Mouse (Mus musculus) testis, postnatal 14 days (tissue): ENCODE results near the gene Krtap5-2.
A peak's percentile ranks its signal among the peaks of the same experiment; 100 is the strongest.
"Not testable (repeated sequence)": the region's sequence is repeated elsewhere in the genome, so short reads cannot be mapped to it uniquely, and the experiment has no call there.

Experiments used
- DNase-seq: peaks from one replicate; pipeline ENCODE4 v3.0.0; 2021; ENCODE audit warnings: low spot score

Gene Krtap5-2

GRCm38 (mm10) chr7:142175905-142176304, at the start of gene Krtap5-2:
Krtap5-2 (minus strand) TSS chr7:142176005.
- not testable (repeated sequence) for DNase-seq

GRCm38 (mm10) chr7:142224518-142224917, 48.7 kb upstream of the Krtap5-2 start:
- no peak for DNase-seq

- not testable (repeated sequence) for DNase-seq
Measured at GRCm38 (mm10) chr7:142212136-142212535, 36.3 kb upstream of the Krtap5-2 start.

- DNase-seq, result no peak
Measured at GRCm38 (mm10) chr7:142211559-142211958, 35.8 kb upstream of the Krtap5-2 start, which contains the start of gene Gm7579. Gm7579 (plus strand) TSS chr7:142211859.

GRCm38 (mm10) chr7:142206891-142207290, 31.1 kb upstream of the Krtap5-2 start:
- not testable (repeated sequence) for DNase-seq

- DNase-seq, result no peak
Measured at GRCm38 (mm10) chr7:142205488-142205887, 29.7 kb upstream of the Krtap5-2 start.

- DNase-seq, result no peak
Measured at GRCm38 (mm10) chr7:142201064-142201463, 25.3 kb upstream of the Krtap5-2 start, which contains the start of gene Krtap5-3. Krtap5-3 (plus strand) TSS chr7:142201364.

- DNase-seq, result no peak
Measured at GRCm38 (mm10) chr7:142198748-142199147, 22.9 kb upstream of the Krtap5-2 start.

- DNase-seq, result no peak
Measured at GRCm38 (mm10) chr7:142190289-142190688, 14.5 kb upstream of the Krtap5-2 start, which contains the start of gene Gm10153. Gm10153 (minus strand) TSS chr7:142190389.

- DNase-seq, result no peak
Measured at GRCm38 (mm10) chr7:142188156-142188555, 12.4 kb upstream of the Krtap5-2 start.

- DNase-seq, result no peak
Measured at GRCm38 (mm10) chr7:142181021-142181420, 5.2 kb upstream of the Krtap5-2 start.

- no peak for DNase-seq
Measured at GRCm38 (mm10) chr7:142178685-142179084, 2.9 kb upstream of the Krtap5-2 start.

- DNase-seq, result no peak
Measured at GRCm38 (mm10) chr7:142169836-142170235, 6.0 kb downstream of the Krtap5-2 start.

GRCm38 (mm10) chr7:142165639-142166038, 10.2 kb downstream of the Krtap5-2 start, which contains the start of gene Gm4553:
Gm4553 (minus strand) TSS chr7:142165739.
- DNase-seq, result not testable (repeated sequence)

GRCm38 (mm10) chr7:142159366-142159765, 16.4 kb downstream of the Krtap5-2 start:
- no peak for DNase-seq

- DNase-seq, result not testable (repeated sequence)
Measured at GRCm38 (mm10) chr7:142157013-142157412, 18.8 kb downstream of the Krtap5-2 start, which contains the start of gene Gm29735. Gm29735 (minus strand) TSS chr7:142157113.

GRCm38 (mm10) chr7:142155308-142155707, 20.5 kb downstream of the Krtap5-2 start:
- no peak for DNase-seq

GRCm38 (mm10) chr7:142152191-142152590, 23.6 kb downstream of the Krtap5-2 start:
- DNase-seq, result no peak

GRCm38 (mm10) chr7:142148633-142149032, 27.2 kb downstream of the Krtap5-2 start:
- DNase-seq, result no peak

GRCm38 (mm10) chr7:142146033-142146432, 29.8 kb downstream of the Krtap5-2 start:
- peak; percentile 15 for DNase-seq

- DNase-seq, result no peak
Measured at GRCm38 (mm10) chr7:142145413-142145940, 30.3 kb downstream of the Krtap5-2 start.

- no peak for DNase-seq
Measured at GRCm38 (mm10) chr7:142144507-142144906, 31.3 kb downstream of the Krtap5-2 start, which contains the start of gene Gm45337. Gm45337 (minus strand) TSS chr7:142144607.

- not testable (repeated sequence) for DNase-seq
Measured at GRCm38 (mm10) chr7:142143506-142144010, 32.2 kb downstream of the Krtap5-2 start.

GRCm38 (mm10) chr7:142140696-142141095, 35.1 kb downstream of the Krtap5-2 start:
- no peak for DNase-seq
